ENCODE assay signal across 9 mouse cellular contexts in genomic region chr5:136442238-136443187, GRCm38 (mm10).
DNase-seq lines count a peak whose midpoint lies in the region; ATAC-seq and TF ChIP-seq lines count a peak whose summit lies in the region.
"Had no signal": no experiment of that assay in that cellular context is flagged by ENCODE, and none has a peak within 500 bp of the region (broad histone marks: within the 10 kb centered on the region; RNA-seq: fewer than 3 reads in every experiment).

No protein-coding gene starts in this region.

- no peak for TF ChIP-seq POLR2A in bone marrow, adult 2 months (IDR thresholded peaks at IDR 0.05; ENCODE audit: borderline replicate concordance, control insufficient read depth, low read depth, low read length)

- no peak overlapping the region for H3K4me3 ChIP-seq in bone marrow, adult 2 months (replicated peaks; ENCODE audit: control insufficient read depth, low read depth, low read length)
- no peak overlapping the region for H3K4me3 ChIP-seq in hindbrain, embryonic 12.5 days
- no peak overlapping the region for H3K4me3 ChIP-seq in midbrain, embryonic 16.5 days (ENCODE audit: low read depth, low read length)
- H3K4me3 ChIP-seq in intestine, postnatal 0 days (ENCODE audit: low read depth, low read length): no peak overlapping the region

- no peak overlapping the region for H3K4me2 ChIP-seq in hindbrain, embryonic 12.5 days (replicated peaks)
- no peak overlapping the region for H3K4me2 ChIP-seq in midbrain, embryonic 16.5 days (ENCODE audit: low read length)
- H3K4me2 ChIP-seq in intestine, postnatal 0 days (replicated peaks; ENCODE audit: low read depth): no peak overlapping the region

- no peaks in the 10 kb centered on the region for H3K36me3 ChIP-seq in hindbrain, embryonic 12.5 days
- no peaks in the 10 kb centered on the region for H3K36me3 ChIP-seq in midbrain, embryonic 16.5 days (ENCODE audit: control insufficient read depth, insufficient read depth, low read length)
- H3K36me3 ChIP-seq in intestine, postnatal 0 days (ENCODE audit: control insufficient read depth, insufficient read depth): no peaks in the 10 kb centered on the region

- H3K4me1 ChIP-seq in bone marrow, adult 2 months (ENCODE audit: control insufficient read depth, insufficient read depth, low read length): peaks cover 3% of the 10 kb centered on the region
- peaks cover 13% of the 10 kb centered on the region for H3K4me1 ChIP-seq in hindbrain, embryonic 12.5 days
- peaks cover 3% of the 10 kb centered on the region; the same call in 1 of the 2 replicates for H3K4me1 ChIP-seq in midbrain, embryonic 16.5 days (ENCODE audit: control insufficient read depth, insufficient read depth, low read length)
- H3K4me1 ChIP-seq in intestine, postnatal 0 days (replicated peaks; ENCODE audit: control insufficient read depth, insufficient read depth, low read length): no peaks in the 10 kb centered on the region

- peak; percentile 39 to 42 for DNase-seq in heart, adult 18-20 months
- DNase-seq in heart, postnatal 4 days: no peak
- DNase-seq in right cerebral cortex, postnatal 4 days: no peak
- no peak for DNase-seq in right cerebral cortex, postnatal 25 days
- DNase-seq: gastrocnemius, postnatal 36 days had no signal

- no peak overlapping the region for H3K9ac ChIP-seq in hindbrain, embryonic 12.5 days
- no peak overlapping the region for H3K9ac ChIP-seq in midbrain, embryonic 16.5 days (ENCODE audit: low read depth, low read length)
- no peak overlapping the region for H3K9ac ChIP-seq in intestine, postnatal 0 days (ENCODE audit: low read depth, low read length)

- ATAC-seq in hindbrain, embryonic 12.5 days (ENCODE audit: low FRiP score): peak; percentile 35; the same call in 1 of the 2 replicates
- 0 out of 2 replicates have a peak, but pooled peaks have one; percentile 25 for ATAC-seq in midbrain, embryonic 16.5 days
- ATAC-seq in intestine, postnatal 0 days: no peak

- TF ChIP-seq CTCF in bone marrow, adult 2 months (IDR thresholded peaks at IDR 0.05; ENCODE audit: control insufficient read depth, insufficient read depth, low read length): no peak
- TF ChIP-seq CTCF in intestine, postnatal 0 days (IDR thresholded peaks at IDR 0.05; ENCODE audit: low read depth): no peak

- peak overlapping the region; percentile 49 for H3K27ac ChIP-seq in bone marrow, adult 2 months (ENCODE audit: control insufficient read depth, insufficient read depth, low read depth, low read length, poor library complexity)
- H3K27ac ChIP-seq in hindbrain, embryonic 12.5 days: no peak overlapping the region
- H3K27ac ChIP-seq in midbrain, embryonic 16.5 days (ENCODE audit: low read length): peak overlapping the region; percentile 17; the same call in 1 of the 2 replicates
- H3K27ac ChIP-seq in intestine, postnatal 0 days (ENCODE audit: low read depth, low read length): no peak overlapping the region

- no peaks in the 10 kb centered on the region for H3K9me3 ChIP-seq in hindbrain, embryonic 12.5 days (replicated peaks)
- H3K9me3 ChIP-seq in midbrain, embryonic 16.5 days (replicated peaks; ENCODE audit: control insufficient read depth, low read length, poor library complexity, severe bottlenecking): no peaks in the 10 kb centered on the region
- no peaks in the 10 kb centered on the region for H3K9me3 ChIP-seq in intestine, postnatal 0 days (ENCODE audit: control insufficient read depth)

- WGBS in bone marrow, adult 2 months: 77% methylated on average over 11 of the region's 11 CpGs
- 58% methylated on average over 11 of the region's 11 CpGs for WGBS in hindbrain, embryonic 12.5 days
- WGBS in midbrain, embryonic 16.5 days: 54% methylated on average over 11 of the region's 11 CpGs
- WGBS in intestine, postnatal 0 days: 63% methylated on average over 11 of the region's 11 CpGs

- H3K27me3 ChIP-seq in hindbrain, embryonic 12.5 days: no peaks in the 10 kb centered on the region
- H3K27me3 ChIP-seq in midbrain, embryonic 16.5 days (ENCODE audit: control insufficient read depth, insufficient read depth, low read depth, low read length): no peaks in the 10 kb centered on the region
- H3K27me3 ChIP-seq in intestine, postnatal 0 days (replicated peaks; ENCODE audit: control insufficient read depth, insufficient read depth, low read length): no peaks in the 10 kb centered on the region

Comparison
In these comparisons a context has a peak if more than half of its experiments do, and no peak if none do; other contexts are left out.
1. DNase-seq: peak in heart, adult 18-20 months (2 of 2); none in heart, postnatal 4 days (single experiment), right cerebral cortex, postnatal 4 days (single experiment) and right cerebral cortex, postnatal 25 days (single experiment).
2. H3K27ac ChIP-seq: peak in bone marrow, adult 2 months (single experiment) and midbrain, embryonic 16.5 days (single experiment); none in hindbrain, embryonic 12.5 days (single experiment) and intestine, postnatal 0 days (single experiment).